Mouse (Mus musculus) lung, adult 2 months (tissue): ENCODE measurements around the gene Cask. TPM values are rescaled to one million over a fixed set of nuclear protein-coding genes. Genes with fewer than 3 reads are reported as not detected.
A peak's percentile ranks its signal among the peaks of the same experiment; 100 is the strongest.

ENCODE experiments used
- DNase-seq: peaks from one replicate; pipeline ENCODE4 v3.0.0; 2022
- H3K4me1 ChIP-seq: fragments of 200-500 bp; 2 replicates; pipeline ENCODE4 v1.6.1; 2011; ENCODE audit warnings: low read length; ENCODE audit not compliant: control insufficient read depth, insufficient read depth
- H3K4me3 ChIP-seq: fragments of 200-500 bp; replicated peaks from 2 replicates; pipeline ENCODE3; 2011; ENCODE audit warnings: low read depth, mild to moderate bottlenecking, control low read depth, low read length; ENCODE audit errors: extremely low read depth
- CTCF ChIP-seq: fragments of 200-500 bp; IDR thresholded peaks from 2 replicates; pipeline ENCODE4 v1.5.1; 2011; ENCODE audit warnings: mild to moderate bottlenecking, low read length, control low read depth; ENCODE audit not compliant: insufficient read depth
- POLR2A ChIP-seq: fragments of 200-500 bp; IDR thresholded peaks from 2 replicates; pipeline ENCODE4 v1.6.1; 2011; ENCODE audit warnings: low read depth, mild to moderate bottlenecking, control low read depth, low read length, borderline replicate concordance; ENCODE audit errors: extremely low read depth
- WGBS: fragments of 180-500 bp; shearing (Covaris S2); methylation state at CpG from one replicate; pipeline ENCODE4 v1.1.7; 2018; 5-methylcytosine and 5-hydroxymethylcytosine counted together
- polyA plus RNA-seq: library from polyadenylated mRNA; depleted of rRNA; stranded (reverse); fragments of >200 nt; gene quantifications from 2 replicates; pipeline ENCODE4 v1.2.3, GENCODE M21; 2012

The Cask gene
- polyA plus RNA-seq, 1 experiment = 6.7 TPM

- no peak overlapping the region for H3K4me3 ChIP-seq
- WGBS = 64% methylated on average over 1 of the region's 1 CpGs
- no peak for DNase-seq
- TF ChIP-seq CTCF (no peak), POLR2A (no peak)
- H3K4me1 ChIP-seq = no peaks in the 10 kb centered on the region
These were observed 121.2 kb downstream of the Cask start for GRCm38 (mm10) chrX:13729835-13730480.

DNA sequence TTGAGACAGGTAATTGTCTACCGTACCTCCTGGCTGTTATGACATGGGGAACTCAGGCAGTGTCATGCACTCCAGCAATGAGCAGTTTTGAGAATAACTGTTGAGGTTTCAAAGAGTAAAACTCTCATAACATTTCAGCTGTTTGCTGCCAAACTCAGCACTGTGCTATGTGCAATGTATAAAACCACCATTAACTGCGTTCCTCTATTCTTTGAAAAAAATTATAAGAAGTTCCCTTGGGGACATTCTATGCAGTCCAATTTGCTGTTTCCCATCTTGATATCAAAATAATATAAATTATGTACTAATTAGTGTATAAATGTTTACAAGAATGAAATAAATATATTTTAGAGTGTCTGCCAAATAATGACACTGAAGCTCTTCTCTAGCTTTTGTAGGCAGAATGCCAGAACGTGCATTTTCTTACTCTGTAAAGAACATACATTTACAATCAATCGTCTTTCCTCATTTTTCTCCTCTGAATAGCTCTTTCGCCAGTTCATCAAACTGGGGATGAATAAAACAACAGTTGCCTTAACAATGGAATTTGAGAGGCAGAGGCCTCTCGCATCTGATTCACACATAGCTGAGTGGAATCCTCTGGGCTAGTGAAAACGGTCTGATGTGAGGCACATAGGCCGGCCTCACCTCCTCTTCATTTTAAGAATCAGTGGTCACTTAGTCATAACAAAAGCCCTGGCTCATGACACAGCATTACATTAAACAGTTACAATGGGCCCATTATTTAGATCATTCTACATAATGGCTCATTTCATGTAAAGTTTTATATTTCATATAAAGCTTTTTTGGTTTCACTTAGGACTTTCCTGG is 125.4 kb downstream of the Cask start:
- WGBS = 76% methylated on average over 8 of the region's 8 CpGs
- H3K4me3 ChIP-seq = no peak overlapping the region
- TF ChIP-seq CTCF (no peak), POLR2A (no peak)
- DNase-seq = no peak
- H3K4me1 ChIP-seq = no peaks in the 10 kb centered on the region

- no peak for DNase-seq
- no peaks in the 10 kb centered on the region for H3K4me1 ChIP-seq
- WGBS = 52% methylated on average over 7 of the region's 7 CpGs
- no peak overlapping the region for H3K4me3 ChIP-seq
- TF ChIP-seq POLR2A (no peak), CTCF (no peak)
These were observed 130.8 kb downstream of the Cask start for GRCm38 (mm10) chrX:13720296-13720829.

DNA sequence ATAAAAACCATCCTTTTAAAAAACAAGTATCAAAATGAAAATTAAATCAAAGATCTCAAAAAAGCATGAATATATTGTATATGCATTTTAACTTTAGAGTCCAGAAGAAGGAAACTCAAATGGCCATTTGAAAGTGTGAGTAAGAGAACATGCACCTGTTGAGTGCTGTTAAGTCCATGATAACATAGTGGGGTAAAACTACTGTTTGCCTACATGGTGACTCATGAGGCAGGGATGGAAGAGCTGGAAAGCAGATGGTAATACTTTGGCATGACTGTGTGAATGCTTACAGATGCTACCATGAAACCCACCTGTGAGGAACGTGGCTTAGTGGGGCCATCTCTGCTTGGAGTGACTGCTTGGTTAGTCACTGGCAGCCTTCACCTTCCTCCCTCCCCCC is 132.9 kb downstream of the Cask start:
- Histone ChIP-seq H3K4me1 (no peaks in the 10 kb centered on the region), H3K4me3 (no peak overlapping the region)
- TF ChIP-seq POLR2A (no peak), CTCF (no peak)
- DNase-seq = no peak
- WGBS = 52% methylated on average over 1 of the region's 1 CpGs

DNA sequence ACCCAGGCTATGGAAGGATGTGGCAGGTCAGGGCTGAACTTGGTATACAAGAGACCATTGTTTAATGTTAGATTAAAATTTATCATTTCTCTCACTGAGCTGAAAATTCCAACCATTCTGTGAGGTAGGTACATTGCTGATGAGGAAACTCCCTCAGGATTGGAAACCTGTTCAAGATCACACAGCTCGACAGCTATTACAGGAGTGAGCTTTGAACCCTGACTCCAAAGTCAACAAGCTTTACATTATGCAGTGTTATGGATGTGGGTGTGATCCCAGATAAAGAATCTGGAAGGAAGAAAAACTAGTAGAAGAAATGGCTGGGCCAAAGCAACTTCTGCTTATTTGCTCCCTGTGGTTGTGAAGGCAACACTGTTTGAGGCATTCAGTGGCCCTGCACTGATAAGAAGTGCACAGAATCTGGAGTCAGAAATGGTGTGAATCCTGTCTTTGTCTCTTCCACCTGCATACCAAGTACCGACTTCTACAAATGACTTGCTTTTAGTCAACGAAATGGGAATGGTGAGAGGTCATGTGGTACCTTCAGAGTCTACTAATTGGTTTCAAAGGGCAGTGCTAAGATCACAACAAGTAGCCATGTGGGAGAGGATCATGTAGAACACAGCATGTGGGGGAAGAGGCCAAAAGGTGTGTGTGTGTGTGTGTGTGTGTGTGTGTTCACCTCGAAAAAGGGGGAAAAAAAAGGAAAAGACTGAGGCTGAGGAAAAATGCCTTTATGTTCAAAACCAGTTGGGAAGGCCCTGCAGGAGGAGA is 134.2 kb downstream of the Cask start:
- Histone ChIP-seq H3K4me3 (no peak overlapping the region), H3K4me1 (no peaks in the 10 kb centered on the region)
- TF ChIP-seq POLR2A (no peak), CTCF (no peak)
- WGBS = 75% methylated on average over 4 of the region's 4 CpGs
- no peak for DNase-seq

- DNase-seq = peak; percentile 16
- H3K4me1 ChIP-seq = no peaks in the 10 kb centered on the region
- 35% methylated on average over 2 of the region's 2 CpGs for WGBS
- TF ChIP-seq CTCF = peak; percentile 47
- TF ChIP-seq POLR2A = no peak
- no peak overlapping the region for H3K4me3 ChIP-seq
These were observed 141.0 kb downstream of the Cask start for GRCm38 (mm10) chrX:13710174-13710573.

GRCm38 (mm10) chrX:13705051-13705450 is 146.1 kb downstream of the Cask start:
- WGBS = 52% methylated on average over 2 of the region's 2 CpGs
- no peak for TF ChIP-seq POLR2A
- no peak for TF ChIP-seq CTCF
- Histone ChIP-seq H3K4me3 (no peak overlapping the region), H3K4me1 (no peaks in the 10 kb centered on the region)
- peak; percentile 7 for DNase-seq

DNA sequence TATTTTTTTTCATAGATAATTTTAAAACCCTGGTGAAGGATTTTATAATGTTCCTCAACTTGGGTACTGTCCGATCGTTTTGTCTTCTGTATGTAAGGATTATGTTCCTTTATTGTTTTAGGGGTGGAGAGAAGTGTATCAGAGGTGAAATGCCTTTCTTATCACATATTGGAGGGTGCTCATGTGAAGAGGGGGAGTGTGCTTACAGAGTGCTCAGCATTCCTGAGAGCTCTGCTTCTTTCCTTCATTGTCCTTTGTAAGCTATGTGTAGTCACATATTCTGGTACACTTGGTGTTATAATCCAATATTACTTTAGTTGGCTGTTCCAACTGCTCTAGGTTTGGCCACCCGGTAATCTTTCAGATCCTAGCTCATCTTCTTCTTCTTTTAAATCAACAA is 150.5 kb downstream of the Cask start:
- TF ChIP-seq POLR2A = no peak
- no peak for TF ChIP-seq CTCF
- H3K4me3 ChIP-seq = no peak overlapping the region
- H3K4me1 ChIP-seq = no peaks in the 10 kb centered on the region
- WGBS = 67% methylated on average over 3 of the region's 3 CpGs
- no peak for DNase-seq

DNA sequence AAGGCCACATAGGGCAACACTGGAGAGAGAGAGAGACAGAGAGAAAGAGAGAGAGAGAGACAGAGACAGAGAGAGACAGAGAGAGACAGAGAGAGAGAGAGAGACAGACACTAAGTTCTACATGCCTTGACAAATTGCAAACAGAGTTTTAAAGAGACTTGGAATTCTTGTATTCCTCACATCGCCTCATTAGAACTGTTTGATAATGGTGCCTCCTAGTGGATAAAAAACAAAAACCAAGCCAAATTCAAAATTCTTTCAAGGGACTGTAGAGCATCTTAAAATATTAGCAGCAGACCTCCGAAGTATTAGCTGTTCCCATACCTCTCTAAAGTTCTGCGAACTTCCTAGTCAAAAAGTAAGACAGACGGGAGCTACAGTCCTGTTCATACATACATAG is 159.3 kb downstream of the Cask start:
- H3K4me3 ChIP-seq = no peak overlapping the region

More for the DNA sequence above, 159.3 kb downstream of the Cask start:
- TF ChIP-seq POLR2A = no peak
- TF ChIP-seq CTCF = peak; percentile 6; the same call in 1 of the 2 replicates
- H3K4me1 ChIP-seq = no peaks in the 10 kb centered on the region
- DNase-seq = no peak
- 73% methylated on average over 4 of the region's 4 CpGs for WGBS
